Mouse (Mus musculus) megakaryocyte, embryonic 14.5 days (primary cell): ENCODE results near the gene Gab2. TPM values are rescaled to one million over a fixed set of nuclear protein-coding genes. Genes with fewer than 3 reads are reported as not detected.

ENCODE experiments used
- H3K27me3 ChIP-seq: replicated peaks from 2 replicates; pipeline ENCODE3; 2012; ENCODE audit warnings: inconsistent platforms
- H3K36me3 ChIP-seq: replicated peaks from 2 replicates; pipeline ENCODE3; 2012; ENCODE audit warnings: low read length, inconsistent platforms, mixed read lengths
- H3K4me1 ChIP-seq: 2 replicates; pipeline ENCODE4 v1.6.1; 2012; ENCODE audit warnings: inconsistent platforms
- H3K4me3 ChIP-seq: replicated peaks from 2 replicates; pipeline ENCODE3; 2012; ENCODE audit warnings: moderate library complexity, mild to moderate bottlenecking, inconsistent platforms
- H3K9me3 ChIP-seq: 2 replicates; pipeline ENCODE4 v1.6.1; 2012; ENCODE audit warnings: inconsistent platforms
- FLI1 ChIP-seq: IDR thresholded peaks from 2 replicates; pipeline ENCODE4 v1.6.1; 2012; ENCODE audit warnings: low read length, inconsistent platforms, mixed read lengths
- GATA1 ChIP-seq: IDR thresholded peaks from 3 replicates; pipeline ENCODE4 v1.6.1; 2012; ENCODE audit warnings: mixed read lengths, low read length, inconsistent platforms, borderline replicate concordance
- polyA plus RNA-seq: library from polyadenylated mRNA; stranded (reverse); fragments of >175 nt; gene quantifications from 2 replicates; pipeline ENCODE4 v1.2.3, GENCODE M21; 2012; ENCODE audit warnings: low replicate concordance; ENCODE audit not compliant: insufficient read depth

Gene Gab2
- polyA plus RNA-seq, 1 experiment, result 2.2 TPM

- peaks cover 58% of the 10 kb centered on the region for H3K4me1 ChIP-seq
- H3K27me3 ChIP-seq, result peaks cover 2% of the 10 kb centered on the region
- peaks cover under 1% of the 10 kb centered on the region for H3K36me3 ChIP-seq
- no peak overlapping the region for H3K4me3 ChIP-seq
- TF ChIP-seq FLI1 (no peak), GATA1 (no peak)
- H3K9me3 ChIP-seq, result peaks cover 3% of the 10 kb centered on the region
Measured at GRCm38 (mm10) chr7:97339623-97340022, 258.2 kb downstream of the Gab2 start.

GRCm38 (mm10) chr7:97340907-97341849, 259.8 kb downstream of the Gab2 start:
- no peak overlapping the region for H3K4me3 ChIP-seq
- TF ChIP-seq GATA1 (no peak), FLI1 (no peak)

GRCm38 (mm10) chr7:97342961-97343360, 261.6 kb downstream of the Gab2 start:
- H3K9me3 ChIP-seq, result peaks cover 3% of the 10 kb centered on the region
- H3K27me3 ChIP-seq, result peaks cover 17% of the 10 kb centered on the region
- peaks cover 40% of the 10 kb centered on the region for H3K4me1 ChIP-seq
- no peak for TF ChIP-seq FLI1
- TF ChIP-seq GATA1, result no peak
- H3K4me3 ChIP-seq, result no peak overlapping the region
- peaks cover 9% of the 10 kb centered on the region for H3K36me3 ChIP-seq

More at GRCm38 (mm10) chr7:97340907-97341849, 259.8 kb downstream of the Gab2 start:
- Histone ChIP-seq H3K36me3 (no peaks in the 10 kb centered on the region), H3K9me3 (peaks cover 3% of the 10 kb centered on the region), H3K27me3 (peaks cover 6% of the 10 kb centered on the region), H3K4me1 (peaks cover 54% of the 10 kb centered on the region)

GRCm38 (mm10) chr7:97344655-97345054, 263.3 kb downstream of the Gab2 start:
- TF ChIP-seq FLI1, result no peak
- TF ChIP-seq GATA1, result no peak

GRCm38 (mm10) chr7:97345229-97345871, 264.0 kb downstream of the Gab2 start:
- Histone ChIP-seq H3K36me3 (peaks cover 24% of the 10 kb centered on the region), H3K4me1 (peaks cover 31% of the 10 kb centered on the region), H3K9me3 (peaks cover 3% of the 10 kb centered on the region), H3K27me3 (peaks cover 32% of the 10 kb centered on the region), H3K4me3 (no peak overlapping the region)
- TF ChIP-seq GATA1 (no peak), FLI1 (no peak)

More at GRCm38 (mm10) chr7:97344655-97345054, 263.3 kb downstream of the Gab2 start:
- Histone ChIP-seq H3K27me3 (peaks cover 29% of the 10 kb centered on the region), H3K9me3 (peaks cover 3% of the 10 kb centered on the region), H3K36me3 (peaks cover 24% of the 10 kb centered on the region), H3K4me1 (peaks cover 31% of the 10 kb centered on the region), H3K4me3 (no peak overlapping the region)

GRCm38 (mm10) chr7:97346111-97346821, 264.9 kb downstream of the Gab2 start:
- no peaks in the 10 kb centered on the region for H3K9me3 ChIP-seq
- H3K4me3 ChIP-seq, result no peak overlapping the region
- peaks cover 24% of the 10 kb centered on the region for H3K36me3 ChIP-seq
- H3K4me1 ChIP-seq, result peaks cover 26% of the 10 kb centered on the region
- TF ChIP-seq GATA1, result no peak
- peaks cover 34% of the 10 kb centered on the region for H3K27me3 ChIP-seq

- TF ChIP-seq FLI1 (no peak), GATA1 (no peak)
Measured at GRCm38 (mm10) chr7:97346822-97347166, 265.4 kb downstream of the Gab2 start.

GRCm38 (mm10) chr7:97347464-97347863, 266.1 kb downstream of the Gab2 start:
- Histone ChIP-seq H3K36me3 (peaks cover 24% of the 10 kb centered on the region), H3K4me3 (peak overlapping the region; percentile 24), H3K27me3 (peaks cover 36% of the 10 kb centered on the region), H3K4me1 (peaks cover 33% of the 10 kb centered on the region), H3K9me3 (no peaks in the 10 kb centered on the region)
- TF ChIP-seq FLI1 (no peak), GATA1 (no peak)

More at GRCm38 (mm10) chr7:97346822-97347166, 265.4 kb downstream of the Gab2 start:
- Histone ChIP-seq H3K4me3 (no peak overlapping the region), H3K27me3 (peaks cover 36% of the 10 kb centered on the region), H3K4me1 (peaks cover 27% of the 10 kb centered on the region), H3K36me3 (peaks cover 24% of the 10 kb centered on the region), H3K9me3 (no peaks in the 10 kb centered on the region)

GRCm38 (mm10) chr7:97348318-97348717, 266.9 kb downstream of the Gab2 start:
- no peaks in the 10 kb centered on the region; the same call in 1 of the 2 replicates for H3K9me3 ChIP-seq

GRCm38 (mm10) chr7:97348836-97349235, 267.4 kb downstream of the Gab2 start:
- Histone ChIP-seq H3K4me1 (peaks cover 36% of the 10 kb centered on the region), H3K9me3 (no peaks in the 10 kb centered on the region; the same call in 1 of the 2 replicates), H3K27me3 (peaks cover 36% of the 10 kb centered on the region), H3K4me3 (no peak overlapping the region), H3K36me3 (peaks cover 24% of the 10 kb centered on the region)
- TF ChIP-seq GATA1 (no peak), FLI1 (no peak)

More at GRCm38 (mm10) chr7:97348318-97348717, 266.9 kb downstream of the Gab2 start:
- H3K4me3 ChIP-seq, result no peak overlapping the region
- H3K27me3 ChIP-seq, result peaks cover 36% of the 10 kb centered on the region
- TF ChIP-seq FLI1 (no peak), GATA1 (no peak)
- H3K36me3 ChIP-seq, result peaks cover 24% of the 10 kb centered on the region
- H3K4me1 ChIP-seq, result peaks cover 34% of the 10 kb centered on the region
